Mouse (Mus musculus) intestine, postnatal 0 days (tissue): ENCODE results near the gene Keap1. TPM values are rescaled to one million over a fixed set of nuclear protein-coding genes. Genes with fewer than 3 reads are reported as not detected.

ENCODE experiments used
- ATAC-seq: fragments of 200-750 bp; cut with Nextera tagmentation; 2 replicates; pipeline ENCODE4 v1.8.0; 2017; ENCODE audit warnings: mild to moderate bottlenecking, moderate TSS enrichment, moderate library complexity
- H3K27ac ChIP-seq: fragments of 300-500 bp; sonication (generic); 2 replicates; pipeline ENCODE4 v1.5.1; 2014; ENCODE audit warnings: mild to moderate bottlenecking, low read depth, low read length, moderate library complexity
- H3K27me3 ChIP-seq: fragments of 300-500 bp; sonication (generic); replicated peaks from 2 replicates; pipeline ENCODE4 v1.6.1; 2014; ENCODE audit warnings: low read length, mixed read lengths; ENCODE audit not compliant: control insufficient read depth, insufficient read depth
- H3K36me3 ChIP-seq: fragments of 300-500 bp; sonication (generic); 2 replicates; pipeline ENCODE4 v1.6.1; 2014; ENCODE audit warnings: mild to moderate bottlenecking, moderate library complexity; ENCODE audit not compliant: control insufficient read depth, insufficient read depth
- H3K4me1 ChIP-seq: fragments of 300-500 bp; sonication (generic); replicated peaks from 2 replicates; pipeline ENCODE4 v1.6.1; 2014; ENCODE audit warnings: antibody characterized with exemption, low read length, mixed read lengths; ENCODE audit not compliant: control insufficient read depth, insufficient read depth
- H3K4me2 ChIP-seq: fragments of 300-500 bp; sonication (generic); replicated peaks from 2 replicates; pipeline ENCODE4 v1.6.1; 2014; ENCODE audit warnings: low read depth, mild to moderate bottlenecking, moderate library complexity
- H3K4me3 ChIP-seq: fragments of 300-500 bp; sonication (generic); 2 replicates; pipeline ENCODE4 v1.5.1; 2014; ENCODE audit warnings: low read depth, low read length
- H3K9ac ChIP-seq: fragments of 300-500 bp; sonication (generic); 2 replicates; pipeline ENCODE4 v1.6.1; 2014; ENCODE audit warnings: mild to moderate bottlenecking, low read depth, low read length
- H3K9me3 ChIP-seq: fragments of 300-500 bp; sonication (generic); 2 replicates; pipeline ENCODE4 v1.6.1; 2016; ENCODE audit warnings: mixed run types; ENCODE audit not compliant: control insufficient read depth
- CTCF ChIP-seq: sonication (generic); IDR thresholded peaks from 2 replicates; pipeline ENCODE4 v1.5.1; 2016; ENCODE audit warnings: low read depth, mild to moderate bottlenecking, control low read depth, antibody characterized with exemption, moderate library complexity
- WGBS: fragments of 180-500 bp; shearing (Covaris S2); extraction: QIAGEN DNeasy Blood & Tissue Kit; methylation state at CpG from one replicate; pipeline ENCODE4 v1.1.7; 2014; 5-methylcytosine and 5-hydroxymethylcytosine counted together
- polyA plus RNA-seq: library from polyadenylated mRNA; unstranded; fragments of >200 nt; fragmentation: Nextera tagmentation; extraction: Ambion mirVana; gene quantifications from 2 replicates; pipeline ENCODE4 v1.2.1, GENCODE M21; 2015

Keap1 gene
- polyA plus RNA-seq, 1 experiment from 2014 or later = 38.3 TPM

GRCm38 (mm10) chr9:21245113-21245487 lies 5.9 kb upstream of the Keap1 start:
- ATAC-seq = no peak
- H3K27me3 ChIP-seq = peaks cover 69% of the 10 kb centered on the region

GRCm38 (mm10) chr9:21244428-21245112 lies 5.4 kb upstream of the Keap1 start:
- Histone ChIP-seq H3K4me3 (peak overlapping the region; percentile 47), H3K36me3 (no peaks in the 10 kb centered on the region), H3K4me2 (peak overlapping the region; percentile 76), H3K4me1 (peaks cover 3% of the 10 kb centered on the region), H3K27me3 (peaks cover 63% of the 10 kb centered on the region), H3K27ac (no peak overlapping the region), H3K9me3 (no peaks in the 10 kb centered on the region), H3K9ac (no peak overlapping the region)
- under 1% methylated on average over 72 of the region's 72 CpGs for WGBS
- ATAC-seq = no peak
- TF ChIP-seq CTCF = peak; percentile 4; the same call in 1 of the 2 replicates

More at GRCm38 (mm10) chr9:21245113-21245487, 5.9 kb upstream of the Keap1 start:
- Histone ChIP-seq H3K4me3 (peak overlapping the region; percentile 47), H3K27ac (no peak overlapping the region), H3K9ac (no peak overlapping the region), H3K9me3 (no peaks in the 10 kb centered on the region), H3K4me1 (peaks cover 3% of the 10 kb centered on the region), H3K4me2 (peak overlapping the region; percentile 76), H3K36me3 (no peaks in the 10 kb centered on the region)
- WGBS = 4% methylated on average over 16 of the region's 16 CpGs
- TF ChIP-seq CTCF = no peak

- no peaks in the 10 kb centered on the region for H3K9me3 ChIP-seq
- no peak overlapping the region for H3K27ac ChIP-seq
- H3K36me3 ChIP-seq = no peaks in the 10 kb centered on the region
- TF ChIP-seq CTCF = no peak
- peaks cover 3% of the 10 kb centered on the region for H3K4me1 ChIP-seq
- no peak for ATAC-seq
- peak overlapping the region; percentile 47 for H3K4me3 ChIP-seq
- 12% methylated on average over 42 of the region's 42 CpGs for WGBS
- no peak overlapping the region for H3K9ac ChIP-seq
- peaks cover 57% of the 10 kb centered on the region for H3K27me3 ChIP-seq
- H3K4me2 ChIP-seq = peak overlapping the region; percentile 76
These were observed 4.8 kb upstream of the Keap1 start for GRCm38 (mm10) chr9:21243826-21244427.

GRCm38 (mm10) chr9:21241343-21241742 lies 2.2 kb upstream of the Keap1 start:
- H3K9ac ChIP-seq = no peak overlapping the region
- H3K4me2 ChIP-seq = no peak overlapping the region
- H3K9me3 ChIP-seq = no peaks in the 10 kb centered on the region
- WGBS = 10% methylated on average over 11 of the region's 11 CpGs
- no peak overlapping the region for H3K4me3 ChIP-seq
- peaks cover 6% of the 10 kb centered on the region; the same call in 1 of the 2 replicates for H3K36me3 ChIP-seq
- H3K27me3 ChIP-seq = peaks cover 38% of the 10 kb centered on the region
- peaks cover 15% of the 10 kb centered on the region for H3K4me1 ChIP-seq
- peak; percentile 99 for TF ChIP-seq CTCF
- no peak for ATAC-seq
- no peak overlapping the region for H3K27ac ChIP-seq

- Histone ChIP-seq H3K4me3 (peak overlapping the region; percentile 94), H3K9me3 (no peaks in the 10 kb centered on the region), H3K4me2 (peak overlapping the region; percentile 87), H3K36me3 (peaks cover 15% of the 10 kb centered on the region), H3K9ac (peak overlapping the region; percentile 92), H3K27me3 (peaks cover 19% of the 10 kb centered on the region), H3K4me1 (peaks cover 15% of the 10 kb centered on the region), H3K27ac (peak overlapping the region; percentile 97)
- no peak for TF ChIP-seq CTCF
- no peak for ATAC-seq
- WGBS = 20% methylated on average over 4 of the region's 4 CpGs
These were observed 296 bp upstream of the Keap1 start for GRCm38 (mm10) chr9:21239465-21239848.

- Histone ChIP-seq H3K36me3 (peaks cover 28% of the 10 kb centered on the region), H3K4me1 (peaks cover 11% of the 10 kb centered on the region; the same call in 1 of the 2 replicates), H3K4me3 (peak overlapping the region; percentile 94), H3K27ac (peak overlapping the region; percentile 97), H3K9me3 (no peaks in the 10 kb centered on the region), H3K9ac (peak overlapping the region; percentile 92), H3K4me2 (peak overlapping the region; percentile 87), H3K27me3 (peaks cover 6% of the 10 kb centered on the region; the same call in 1 of the 2 replicates)
- ATAC-seq = no peak
- WGBS = 1% methylated on average over 24 of the region's 31 CpGs
- TF ChIP-seq CTCF = no peak
These were observed 993 bp downstream of the Keap1 start for GRCm38 (mm10) chr9:21238004-21238732.
